Mouse (Mus musculus) neural tube, embryonic 13.5 days (tissue): ENCODE results near the gene Ttc28. TPM values are rescaled to one million over a fixed set of nuclear protein-coding genes. Genes with fewer than 3 reads are reported as not detected.

Source experiments
- ATAC-seq: fragments of 200-750 bp; cut with Nextera tagmentation; 2 replicates; pipeline ENCODE4 v1.8.0; 2017; ENCODE audit warnings: low read depth, mild to moderate bottlenecking, moderate TSS enrichment, moderate library complexity
- H3K27ac ChIP-seq: fragments of 300-500 bp; sonication (generic); replicated peaks from 2 replicates; pipeline ENCODE4 v1.5.1; 2015; ENCODE audit warnings: moderate library complexity, mild to moderate bottlenecking, inconsistent platforms
- H3K27me3 ChIP-seq: fragments of 300-500 bp; sonication (generic); 2 replicates; pipeline ENCODE4 v1.6.1; 2015; ENCODE audit warnings: mild to moderate bottlenecking, inconsistent platforms
- H3K36me3 ChIP-seq: fragments of 300-500 bp; sonication (generic); 2 replicates; pipeline ENCODE4 v1.6.1; 2015; ENCODE audit warnings: mild to moderate bottlenecking, inconsistent platforms
- H3K4me1 ChIP-seq: fragments of 300-500 bp; sonication (generic); replicated peaks from 2 replicates; pipeline ENCODE4 v1.6.1; 2015; ENCODE audit warnings: inconsistent platforms
- H3K4me2 ChIP-seq: fragments of 300-500 bp; sonication (generic); 2 replicates; pipeline ENCODE4 v1.6.1; 2015; ENCODE audit warnings: inconsistent platforms, mild to moderate bottlenecking, moderate library complexity
- H3K4me3 ChIP-seq: fragments of 300-500 bp; sonication (generic); 2 replicates; pipeline ENCODE4 v1.5.1; 2015; ENCODE audit warnings: mild to moderate bottlenecking, inconsistent platforms
- H3K9ac ChIP-seq: fragments of 300-500 bp; sonication (generic); 2 replicates; pipeline ENCODE4 v1.6.1; 2015; ENCODE audit warnings: moderate library complexity, mild to moderate bottlenecking, inconsistent platforms
- H3K9me3 ChIP-seq: fragments of 300-500 bp; sonication (generic); 2 replicates; pipeline ENCODE4 v1.6.1; 2016; ENCODE audit warnings: inconsistent platforms
- WGBS: fragments of 180-500 bp; shearing (Covaris S2); methylation state at CpG from one replicate; pipeline ENCODE4 v1.1.7; 2015; 5-methylcytosine and 5-hydroxymethylcytosine counted together
- polyA plus RNA-seq: library from polyadenylated mRNA; unstranded; fragments of >200 nt; fragmentation: Nextera tagmentation; extraction: Ambion mirVana; gene quantifications from 2 replicates; pipeline ENCODE4 v1.2.1, GENCODE M21; 2015

The Ttc28 gene
- polyA plus RNA-seq, 1 experiment from 2014 or later: 18.7 TPM

- Histone ChIP-seq H3K4me1 (peaks cover 61% of the 10 kb centered on the region), H3K9ac (0 out of 2 replicates have a peak overlapping the region, but pooled peaks have one; percentile 17), H3K9me3 (no peaks in the 10 kb centered on the region), H3K4me2 (no peak overlapping the region), H3K4me3 (no peak overlapping the region), H3K36me3 (no peaks in the 10 kb centered on the region), H3K27me3 (no peaks in the 10 kb centered on the region), H3K27ac (peak overlapping the region; percentile 29; the same call in 1 of the 2 replicates)
- ATAC-seq: no peak
- 59% methylated on average over 22 of the region's 22 CpGs for WGBS
These were observed 179.0 kb downstream of the Ttc28 start for GRCm38 (mm10) chr5:111058401-111059139.

GRCm38 (mm10) chr5:111059140-111059921, 179.7 kb downstream of the Ttc28 start:
- no peak for ATAC-seq
- Histone ChIP-seq H3K27ac (no peak overlapping the region), H3K9ac (no peak overlapping the region), H3K27me3 (no peaks in the 10 kb centered on the region), H3K4me1 (peaks cover 55% of the 10 kb centered on the region), H3K9me3 (no peaks in the 10 kb centered on the region), H3K4me2 (no peak overlapping the region), H3K4me3 (no peak overlapping the region), H3K36me3 (no peaks in the 10 kb centered on the region)
- WGBS: 75% methylated on average over 11 of the region's 11 CpGs

- H3K4me3 ChIP-seq: no peak overlapping the region
- no peaks in the 10 kb centered on the region for H3K27me3 ChIP-seq
- peaks cover 55% of the 10 kb centered on the region for H3K4me1 ChIP-seq
- no peaks in the 10 kb centered on the region for H3K36me3 ChIP-seq
- no peak overlapping the region for H3K27ac ChIP-seq
- whole genome bisulfite sequencing: 70% methylated on average over 6 of the region's 6 CpGs
- H3K9me3 ChIP-seq: no peaks in the 10 kb centered on the region
- H3K4me2 ChIP-seq: no peak overlapping the region
- H3K9ac ChIP-seq: no peak overlapping the region
- ATAC-seq: no peak
These were observed 180.7 kb downstream of the Ttc28 start for GRCm38 (mm10) chr5:111060246-111060745.

GRCm38 (mm10) chr5:111063155-111063554, 183.6 kb downstream of the Ttc28 start:
- no peak overlapping the region for H3K27ac ChIP-seq
- 86% methylated on average over 3 of the region's 3 CpGs for WGBS
- no peaks in the 10 kb centered on the region for H3K9me3 ChIP-seq
- H3K4me1 ChIP-seq: peaks cover 52% of the 10 kb centered on the region
- no peak overlapping the region for H3K4me2 ChIP-seq
- H3K36me3 ChIP-seq: no peaks in the 10 kb centered on the region
- no peak for ATAC-seq
- H3K9ac ChIP-seq: no peak overlapping the region
- no peaks in the 10 kb centered on the region for H3K27me3 ChIP-seq
- no peak overlapping the region for H3K4me3 ChIP-seq

- peaks cover 44% of the 10 kb centered on the region for H3K4me1 ChIP-seq
- 69% methylated on average over 3 of the region's 3 CpGs for WGBS
- H3K27ac ChIP-seq: no peak overlapping the region
These were observed 184.4 kb downstream of the Ttc28 start for GRCm38 (mm10) chr5:111063991-111064390.

GRCm38 (mm10) chr5:111065770-111066169, 186.2 kb downstream of the Ttc28 start:
- 68% methylated on average over 4 of the region's 4 CpGs for WGBS
- Histone ChIP-seq H3K9ac (no peak overlapping the region), H3K27ac (no peak overlapping the region), H3K27me3 (no peaks in the 10 kb centered on the region), H3K9me3 (no peaks in the 10 kb centered on the region), H3K4me3 (no peak overlapping the region), H3K4me1 (peaks cover 52% of the 10 kb centered on the region), H3K4me2 (no peak overlapping the region), H3K36me3 (no peaks in the 10 kb centered on the region)
- ATAC-seq: no peak

More at GRCm38 (mm10) chr5:111063991-111064390, 184.4 kb downstream of the Ttc28 start:
- Histone ChIP-seq H3K27me3 (no peaks in the 10 kb centered on the region), H3K4me3 (no peak overlapping the region), H3K4me2 (no peak overlapping the region), H3K9ac (no peak overlapping the region), H3K36me3 (no peaks in the 10 kb centered on the region), H3K9me3 (no peaks in the 10 kb centered on the region)
- no peak for ATAC-seq

- no peak for ATAC-seq
- no peak overlapping the region for H3K4me3 ChIP-seq
- peaks cover 68% of the 10 kb centered on the region for H3K4me1 ChIP-seq
- no peaks in the 10 kb centered on the region for H3K36me3 ChIP-seq
- 84% methylated on average over 5 of the region's 5 CpGs for WGBS
- no peaks in the 10 kb centered on the region for H3K9me3 ChIP-seq
- no peak overlapping the region for H3K4me2 ChIP-seq
- H3K9ac ChIP-seq: no peak overlapping the region
- no peak overlapping the region for H3K27ac ChIP-seq
- H3K27me3 ChIP-seq: no peaks in the 10 kb centered on the region
These were observed 189.9 kb downstream of the Ttc28 start for GRCm38 (mm10) chr5:111069503-111069902.

GRCm38 (mm10) chr5:111069931-111070330, 190.3 kb downstream of the Ttc28 start:
- Histone ChIP-seq H3K27ac (no peak overlapping the region), H3K9me3 (no peaks in the 10 kb centered on the region), H3K27me3 (no peaks in the 10 kb centered on the region), H3K36me3 (no peaks in the 10 kb centered on the region), H3K9ac (no peak overlapping the region), H3K4me2 (no peak overlapping the region), H3K4me1 (peaks cover 68% of the 10 kb centered on the region), H3K4me3 (no peak overlapping the region)
- 73% methylated on average over 5 of the region's 5 CpGs for WGBS
- ATAC-seq: no peak

- Histone ChIP-seq H3K4me3 (no peak overlapping the region), H3K9me3 (no peaks in the 10 kb centered on the region), H3K27ac (no peak overlapping the region), H3K27me3 (no peaks in the 10 kb centered on the region), H3K9ac (no peak overlapping the region), H3K4me1 (peaks cover 68% of the 10 kb centered on the region), H3K36me3 (no peaks in the 10 kb centered on the region), H3K4me2 (no peak overlapping the region)
- WGBS: 78% methylated on average over 6 of the region's 6 CpGs
- no peak for ATAC-seq
These were observed 190.8 kb downstream of the Ttc28 start for GRCm38 (mm10) chr5:111070361-111070760.

GRCm38 (mm10) chr5:111073316-111073736, 193.7 kb downstream of the Ttc28 start:
- ATAC-seq: 0 out of 2 replicates have a peak, but pooled peaks have one; percentile 34
- Histone ChIP-seq H3K4me2 (peak overlapping the region; percentile 18; the same call in 1 of the 2 replicates), H3K36me3 (no peaks in the 10 kb centered on the region), H3K9ac (0 out of 2 replicates have a peak overlapping the region, but pooled peaks have one; percentile 22), H3K27me3 (no peaks in the 10 kb centered on the region), H3K4me3 (no peak overlapping the region), H3K4me1 (peaks cover 52% of the 10 kb centered on the region), H3K9me3 (no peaks in the 10 kb centered on the region), H3K27ac (peak overlapping the region; percentile 49)
- WGBS: 36% methylated on average over 6 of the region's 6 CpGs

- no peaks in the 10 kb centered on the region for H3K36me3 ChIP-seq
- H3K27me3 ChIP-seq: no peaks in the 10 kb centered on the region
- H3K4me1 ChIP-seq: peaks cover 50% of the 10 kb centered on the region
- no peaks in the 10 kb centered on the region for H3K9me3 ChIP-seq
- ATAC-seq: no peak
- no peak overlapping the region for H3K9ac ChIP-seq
- no peak overlapping the region for H3K4me3 ChIP-seq
- H3K4me2 ChIP-seq: peak overlapping the region; percentile 24; the same call in 1 of the 2 replicates
- peak overlapping the region; percentile 49; the same call in 1 of the 2 replicates for H3K27ac ChIP-seq
- WGBS: 30% methylated on average over 7 of the region's 7 CpGs
These were observed 194.4 kb downstream of the Ttc28 start for GRCm38 (mm10) chr5:111074050-111074449.

GRCm38 (mm10) chr5:111075841-111076240, 196.2 kb downstream of the Ttc28 start:
- Histone ChIP-seq H3K9me3 (no peaks in the 10 kb centered on the region), H3K36me3 (no peaks in the 10 kb centered on the region), H3K27ac (no peak overlapping the region), H3K4me3 (no peak overlapping the region), H3K4me1 (peaks cover 36% of the 10 kb centered on the region), H3K9ac (no peak overlapping the region), H3K27me3 (no peaks in the 10 kb centered on the region), H3K4me2 (no peak overlapping the region)
- WGBS: 75% methylated on average over 5 of the region's 5 CpGs
- ATAC-seq: no peak
